Mouse (Mus musculus): ENCODE results near the gene Nsrp1.
A peak's percentile ranks its signal among the peaks of the same experiment; 100 is the strongest.

Gene Nsrp1

DNA sequence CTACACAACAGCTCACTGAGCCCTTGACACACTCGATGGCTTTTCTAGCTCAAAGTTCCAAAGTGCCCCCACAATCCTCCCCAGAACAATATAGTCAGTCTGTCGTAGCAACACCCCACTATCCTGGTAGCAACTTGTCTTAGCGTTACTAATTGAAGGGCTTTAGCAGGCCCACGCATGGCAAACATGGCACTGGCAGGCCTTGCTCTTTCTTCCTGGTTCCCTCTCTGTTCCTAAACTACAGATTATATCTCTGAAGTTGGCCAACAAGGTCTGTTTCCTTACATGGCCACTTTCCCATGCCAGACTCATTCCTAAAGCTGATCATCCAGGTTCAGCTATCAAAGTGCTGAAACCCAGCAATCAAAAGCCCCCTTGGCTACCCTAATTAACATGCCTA is 36.3 kb downstream of the Nsrp1 start:
- no peak for DNase-seq

- DNase-seq = no peak
These were observed 46.9 kb downstream of the Nsrp1 start for GRCm38 (mm10) chr11:77031151-77031934.

- DNase-seq = no peak
These were observed 50.1 kb downstream of the Nsrp1 start for GRCm38 (mm10) chr11:77028157-77028556.

DNA sequence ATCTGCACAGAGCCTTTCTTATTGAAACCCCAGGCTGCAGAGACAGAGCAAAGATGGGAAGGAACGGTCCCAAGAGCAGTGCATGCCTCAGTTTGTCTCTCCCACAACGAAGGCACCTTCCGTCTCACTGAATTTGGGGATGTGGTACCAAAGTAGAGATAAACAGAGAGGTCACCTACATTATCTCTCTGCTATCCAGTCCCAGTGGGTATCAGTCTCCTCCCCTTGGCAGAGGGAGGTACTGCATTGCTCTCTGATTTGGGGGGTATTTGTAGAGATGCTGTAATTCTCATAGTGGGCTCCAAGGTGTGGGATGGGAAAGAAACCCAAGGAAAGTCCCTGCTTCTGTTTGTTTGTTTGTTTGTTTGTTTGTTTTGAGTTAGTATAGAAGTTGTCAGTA is 51.7 kb downstream of the Nsrp1 start:
- no peak for DNase-seq

GRCm38 (mm10) chr11:77021749-77022396 is 56.4 kb downstream of the Nsrp1 start:
- peak; percentile 48 to 50 for DNase-seq

- DNase-seq = no peak
These were observed 58.7 kb downstream of the Nsrp1 start for GRCm38 (mm10) chr11:77019539-77019938.

DNA sequence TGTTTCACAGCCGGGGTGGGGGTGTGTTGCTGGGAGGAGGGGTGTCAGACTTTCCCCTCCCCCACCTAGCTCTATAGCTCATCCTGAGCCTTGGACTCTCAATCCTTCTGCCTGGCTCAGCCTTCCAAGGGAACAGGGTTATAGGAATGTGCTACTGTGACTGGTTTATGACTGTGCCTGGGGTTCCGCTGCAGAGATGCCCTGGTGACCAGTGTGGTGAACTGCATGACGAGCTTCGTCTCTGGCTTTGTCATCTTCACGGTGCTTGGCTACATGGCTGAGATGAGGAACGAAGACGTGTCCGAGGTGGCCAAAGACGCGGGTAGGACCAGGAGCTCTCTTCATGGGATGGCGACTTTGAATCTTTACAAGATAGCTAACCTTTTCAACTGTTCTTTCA is 60.2 kb downstream of the Nsrp1 start:
- no peak for DNase-seq

DNA sequence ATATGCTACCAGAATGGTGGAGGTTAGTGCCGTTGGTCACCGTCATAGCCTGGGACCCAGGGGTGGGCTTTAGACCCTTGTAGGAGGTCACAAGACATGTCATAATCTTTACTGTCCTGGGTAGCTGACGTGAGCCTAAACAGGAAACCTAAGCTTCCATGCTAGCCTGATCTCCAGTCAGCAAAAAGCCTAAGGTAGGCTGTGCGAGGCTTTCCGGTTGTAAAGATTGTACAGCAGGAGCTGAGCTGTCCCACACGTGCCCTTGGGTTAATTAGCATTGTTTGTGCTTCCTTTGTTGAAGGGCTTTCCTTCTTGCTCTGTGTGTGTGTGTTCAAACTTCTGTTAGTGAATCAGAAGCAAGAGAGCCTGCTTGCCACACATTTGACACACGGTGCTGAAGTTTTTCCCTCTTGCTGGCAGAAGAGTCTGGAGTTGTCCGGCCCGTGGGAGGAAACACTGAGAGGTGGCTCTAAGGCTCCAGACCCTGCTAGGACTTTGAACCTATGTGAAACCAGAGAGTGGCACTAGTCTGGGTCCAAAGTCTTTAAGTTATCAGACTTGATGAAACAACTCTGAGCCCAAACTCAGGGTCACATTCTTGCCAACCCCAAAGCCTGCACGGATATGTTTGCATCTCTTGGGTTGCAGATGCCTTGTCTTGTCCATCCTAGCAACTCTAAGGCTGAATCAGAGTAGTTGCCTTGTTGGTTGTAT is 67.3 kb downstream of the Nsrp1 start:
- peak in 1 of 2 experiments; percentile 18 for DNase-seq

GRCm38 (mm10) chr11:77009069-77010025 is 68.9 kb downstream of the Nsrp1 start:
- DNase-seq = peak; percentile 31 to 58

DNA sequence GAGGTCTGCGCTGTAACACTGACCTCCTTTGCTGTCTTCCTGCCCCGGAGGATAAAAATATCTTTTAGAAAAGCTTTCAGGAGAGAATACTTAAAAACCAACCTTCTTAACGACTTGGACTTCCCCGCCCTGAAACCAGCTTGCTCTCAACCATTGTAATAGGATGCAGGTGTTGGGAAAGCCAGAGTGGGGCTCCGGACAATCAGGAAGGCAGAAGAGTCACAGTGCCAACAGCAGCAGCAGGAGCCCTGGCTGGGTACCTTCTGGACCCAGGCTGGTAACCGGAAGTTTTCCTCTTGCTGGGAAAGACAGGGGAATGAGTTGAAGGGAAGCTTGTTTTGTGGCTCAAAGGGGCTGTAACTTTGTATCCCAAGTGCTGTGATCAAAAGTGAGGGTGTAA is 71.6 kb downstream of the Nsrp1 start:
- no peak for DNase-seq

- DNase-seq = no peak
These were observed 72.4 kb downstream of the Nsrp1 start for GRCm38 (mm10) chr11:77005881-77006280.

GRCm38 (mm10) chr11:77002361-77002760 is 75.9 kb downstream of the Nsrp1 start:
- no peak for DNase-seq

DNA sequence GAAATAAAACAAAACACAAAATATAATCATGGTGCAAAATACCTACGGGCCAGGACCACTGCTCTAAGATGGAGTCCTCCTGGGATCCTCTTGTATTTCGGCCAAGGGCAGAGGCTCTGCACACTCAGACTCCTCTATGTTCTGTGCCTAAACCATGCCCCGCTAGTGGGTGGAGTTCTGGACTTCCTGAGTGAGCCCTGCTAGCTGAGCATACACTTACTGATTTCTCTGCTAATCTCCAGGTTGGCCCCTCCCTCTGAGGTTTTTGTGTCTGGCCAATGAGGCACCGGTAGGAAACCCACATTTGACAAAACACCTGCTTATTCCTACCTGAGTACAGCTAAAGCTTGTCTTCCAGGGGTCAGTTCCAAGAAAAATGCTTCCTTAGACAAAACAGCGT is 77.5 kb downstream of the Nsrp1 start:
- DNase-seq = no peak

GRCm38 (mm10) chr11:76998705-76999226 is 79.5 kb downstream of the Nsrp1 start:
- DNase-seq = peak in 1 of 2 experiments; percentile 12

- DNase-seq = peak in 1 of 2 experiments; percentile 22
These were observed 80.1 kb downstream of the Nsrp1 start, which contains the start of gene Slc6a4 for GRCm38 (mm10) chr11:76997916-76998704. Gene Slc6a4 (plus strand): TSS chr11:76998603.

DNA sequence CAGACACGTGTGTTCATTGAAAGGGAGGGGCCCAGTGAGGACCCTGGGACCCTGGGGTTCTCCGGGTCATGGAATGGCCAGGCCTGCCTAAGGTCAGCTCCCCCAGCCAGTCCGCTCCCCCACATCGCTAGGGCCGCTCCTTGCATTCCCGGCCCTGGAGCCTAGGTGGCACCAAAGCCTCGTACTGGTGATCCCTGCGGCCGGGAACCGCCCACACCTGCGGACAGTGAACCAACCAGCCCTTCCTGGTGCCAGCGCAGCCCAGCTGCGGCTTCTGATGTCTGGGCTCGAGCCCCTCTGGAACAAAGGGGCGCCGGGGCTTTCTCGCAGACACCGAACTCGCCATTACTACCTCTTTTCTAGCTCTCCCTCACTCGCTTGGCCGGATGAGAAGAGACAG is 80.9 kb downstream of the Nsrp1 start:
- peak; percentile 81 to 93 for DNase-seq

DNA sequence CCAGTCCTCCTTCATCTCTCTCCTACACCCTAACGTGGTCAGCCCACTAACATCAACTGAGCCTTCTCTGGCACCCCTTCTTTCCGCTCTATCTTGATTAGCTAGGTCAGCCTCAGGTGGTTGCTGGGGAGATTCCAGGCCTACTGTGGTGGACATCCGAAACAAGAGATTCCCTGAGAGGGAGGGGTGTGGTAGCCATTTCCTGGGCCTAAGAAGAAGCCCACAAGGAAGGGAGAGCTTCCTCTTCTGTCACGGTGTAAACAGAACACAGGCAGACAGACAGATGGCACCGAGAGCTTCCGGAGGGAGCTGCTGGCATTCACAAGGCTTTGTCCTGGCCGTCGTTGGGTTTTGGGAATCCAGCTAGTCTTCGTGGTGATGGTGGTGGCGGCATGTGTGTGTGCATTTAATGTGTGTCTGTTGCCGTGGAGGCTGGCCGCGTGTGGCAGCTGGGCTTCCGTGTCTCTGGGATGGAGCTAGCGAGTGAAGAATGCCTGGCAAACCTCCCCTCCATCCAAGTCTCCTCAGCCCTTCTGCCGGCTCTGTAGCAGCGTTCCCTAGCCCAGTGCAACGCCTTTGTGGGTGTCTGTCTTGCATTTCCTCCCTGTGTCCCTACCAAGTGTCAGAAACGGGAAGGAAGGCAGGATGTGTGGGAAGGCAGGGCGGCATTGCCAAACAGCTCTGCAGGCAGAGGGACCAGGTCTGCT is 82.1 kb downstream of the Nsrp1 start:
- DNase-seq = peak in 1 of 2 experiments; percentile 13
